35 mouse cellular contexts compared by ENCODE assay signal in the genomic region with DNA sequence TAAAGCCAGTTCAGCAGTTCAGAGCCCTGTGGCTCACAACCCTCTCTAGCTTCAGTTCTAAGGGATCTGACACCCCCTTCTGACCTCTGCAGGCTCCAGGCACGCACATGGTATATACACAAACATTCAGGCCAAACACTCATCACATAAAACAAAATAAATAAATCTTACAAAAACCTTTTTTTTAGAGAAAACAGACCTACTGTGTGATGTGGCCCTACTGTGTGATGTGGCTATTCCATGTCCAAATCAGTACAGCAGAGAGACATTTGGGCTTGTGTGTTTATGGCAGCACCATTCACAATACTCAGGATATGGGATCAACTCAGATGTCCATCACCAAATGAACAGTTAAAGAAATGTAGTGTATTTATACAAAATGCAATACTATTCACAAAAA.
"Had no signal": no experiment of that assay in that cellular context is flagged by ENCODE, and none has a peak within 500 bp of the region (broad histone marks: within the 10 kb centered on the region; RNA-seq: fewer than 3 reads in every experiment).

No protein-coding gene starts in this region.

- H3K27me3 ChIP-seq: heart, embryonic 12.5 days; heart, embryonic 13.5 days; heart, embryonic 15.5 days; intestine, embryonic 15.5 days; kidney, embryonic 15.5 days had no signal

- H3K4me1 ChIP-seq: heart, embryonic 10.5 days; heart, embryonic 12.5 days; hindbrain, embryonic 13.5 days; hindbrain, embryonic 15.5 days; kidney, embryonic 15.5 days had no signal

- H3K9me3 ChIP-seq: heart, embryonic 10.5 days; heart, embryonic 12.5 days; heart, embryonic 13.5 days; heart, embryonic 15.5 days; hindbrain, embryonic 10.5 days; hindbrain, embryonic 12.5 days; hindbrain, embryonic 13.5 days; hindbrain, embryonic 15.5 days; intestine, embryonic 15.5 days; kidney, embryonic 15.5 days had no signal

- H3K27ac ChIP-seq: heart, embryonic 10.5 days; heart, embryonic 13.5 days; heart, embryonic 15.5 days; hindbrain, embryonic 10.5 days; hindbrain, embryonic 12.5 days; hindbrain, embryonic 13.5 days; hindbrain, embryonic 14.5 days; hindbrain, embryonic 15.5 days; hindbrain, postnatal 0 days; intestine, embryonic 15.5 days; kidney, embryonic 15.5 days; kidney, postnatal 0 days; layer of hippocampus, adult 2 months had no signal

- H3K9ac ChIP-seq: heart, embryonic 12.5 days; heart, embryonic 13.5 days; heart, embryonic 15.5 days; hindbrain, embryonic 12.5 days; hindbrain, embryonic 13.5 days; hindbrain, embryonic 14.5 days; hindbrain, embryonic 15.5 days; intestine, embryonic 15.5 days; kidney, embryonic 15.5 days had no signal

- H3K4me3 ChIP-seq: heart, embryonic 10.5 days; heart, embryonic 12.5 days; heart, embryonic 13.5 days; heart, embryonic 15.5 days; hindbrain, embryonic 10.5 days; hindbrain, embryonic 12.5 days; hindbrain, embryonic 13.5 days; hindbrain, embryonic 15.5 days; intestine, embryonic 15.5 days; kidney, embryonic 15.5 days; layer of hippocampus, adult 2 months had no signal

- H3K4me2 ChIP-seq: heart, embryonic 11.5 days; heart, embryonic 12.5 days; heart, embryonic 13.5 days; heart, embryonic 15.5 days; hindbrain, embryonic 12.5 days; hindbrain, embryonic 13.5 days; hindbrain, embryonic 14.5 days; hindbrain, embryonic 15.5 days; intestine, embryonic 15.5 days; kidney, embryonic 15.5 days had no signal

- H3K36me3 ChIP-seq: heart, embryonic 10.5 days; heart, embryonic 12.5 days; heart, embryonic 13.5 days; heart, embryonic 15.5 days; hindbrain, embryonic 10.5 days; hindbrain, embryonic 12.5 days; hindbrain, embryonic 13.5 days; hindbrain, embryonic 15.5 days; intestine, embryonic 15.5 days; kidney, embryonic 15.5 days had no signal

- ATAC-seq: hindbrain, embryonic 16.5 days; hindbrain, postnatal 0 days; inflammation-experienced regulatory T-cells, adult 6 months; intestine, embryonic 15.5 days; intestine, embryonic 16.5 days; intestine, postnatal 0 days had no signal

- DNase-seq: heart, postnatal 10 days; heart, postnatal 14 days; heart, postnatal 36 days; heart, postnatal 4 days; kidney, adult 11 months; kidney, adult 18-20 months; kidney, adult 2 months; kidney, adult 8-10 months; kidney, adult 9 months; kidney, postnatal 10 days; kidney, postnatal 14 days; kidney, postnatal 25 days; kidney, postnatal 36 days; kidney, postnatal 4 days; layer of hippocampus, adult 9-11 months; layer of hippocampus, postnatal 36 days had no signal
